Mouse (Mus musculus) cerebellum, adult 11 months (tissue): ENCODE measurements around the gene Prkaca.

Source experiments
- DNase-seq: peaks from one replicate; pipeline ENCODE4 v3.0.0; 2022

Prkaca gene

GRCm38 (mm10) chr8:84042066-84042947 lies 69.5 kb downstream of the Prkaca start, which contains the start of gene Il27ra:
TSS of gene Il27ra (minus strand) at chr8:84042589.
- no peak for DNase-seq

GRCm38 (mm10) chr8:84042948-84043342 lies 70.2 kb downstream of the Prkaca start:
- no peak for DNase-seq

GRCm38 (mm10) chr8:84044103-84044502 lies 71.3 kb downstream of the Prkaca start:
- DNase-seq: no peak

GRCm38 (mm10) chr8:84044900-84045299 lies 72.1 kb downstream of the Prkaca start, which contains the start of gene Rln3:
TSS of gene Rln3 (minus strand) at chr8:84045000.
- no peak for DNase-seq
